Mouse (Mus musculus): Measurements from ENCODE around the gene Gm5798. TPM values are rescaled to one million over a fixed set of nuclear protein-coding genes. Genes with fewer than 3 reads are reported as not detected.
"Not testable (repeated sequence)": the region's sequence is repeated elsewhere in the genome, so short reads cannot be mapped to it uniquely, and the experiment has no call there.

The Gm5798 gene
- polyA plus RNA-seq (2016; fragmentation: Nextera tagmentation; extraction: Ambion mirVana) = not detected in 2 replicates

- H3K4me2 ChIP-seq (replicated peaks); H3K9me3 ChIP-seq; H3K4me1 ChIP-seq; H3K36me3 ChIP-seq; H3K27ac ChIP-seq; H3K9ac ChIP-seq; H3K4me3 ChIP-seq; ATAC-seq (ENCODE audit: low FRiP score, low read depth); H3K27me3 ChIP-seq (replicated peaks): not testable (repeated sequence)
- WGBS = 64% methylated on average over 2 of the region's 2 CpGs
These were observed at the start of gene Gm5798 for GRCm38 (mm10) chr14:41348309-41348708. Gene Gm5798 (plus strand): TSS chr14:41348609.

GRCm38 (mm10) chr14:41386279-41386678 lies 37.9 kb downstream of the Gm5798 start, which contains the start of gene Gm7945:
Gene Gm7945 (minus strand): TSS chr14:41386379.
- not testable (repeated sequence) for H3K9ac ChIP-seq; H3K9me3 ChIP-seq; H3K4me2 ChIP-seq (replicated peaks); H3K27ac ChIP-seq; H3K36me3 ChIP-seq; H3K4me3 ChIP-seq; H3K27me3 ChIP-seq (replicated peaks); ATAC-seq (ENCODE audit: low FRiP score, low read depth); H3K4me1 ChIP-seq
- no CpG with 5 or more reads among the region's 3 CpGs for WGBS

Other genes starting within 250 kb of the Gm5798 start
- not detected in 2 replicates for gene Mat1a, start 243.6 kb upstream of the Gm5798 start, polyA plus RNA-seq (2016; fragmentation: Nextera tagmentation; extraction: Ambion mirVana)
- gene Sftpa1, start 216.8 kb upstream of the Gm5798 start, polyA plus RNA-seq (2016; fragmentation: Nextera tagmentation; extraction: Ambion mirVana) = not detected in 2 replicates
- not detected in 2 replicates for gene Mbl1, start 197.2 kb upstream of the Gm5798 start, polyA plus RNA-seq (2016; fragmentation: Nextera tagmentation; extraction: Ambion mirVana)
- gene Sftpd, start 163.5 kb upstream of the Gm5798 start, polyA plus RNA-seq (2016; fragmentation: Nextera tagmentation; extraction: Ambion mirVana) = not detected in 2 replicates
- 0.10 TPM in 1 of 2 replicates, not detected in the other for gene Gm2832, start 69.8 kb upstream of the Gm5798 start, polyA plus RNA-seq (2016; fragmentation: Nextera tagmentation; extraction: Ambion mirVana)
- not detected in 2 replicates for gene Gm7945, start 37.8 kb downstream of the Gm5798 start, polyA plus RNA-seq (2016; fragmentation: Nextera tagmentation; extraction: Ambion mirVana)
- not detected in 2 replicates for gene Gm6482, start 59.7 kb downstream of the Gm5798 start, polyA plus RNA-seq (2016; fragmentation: Nextera tagmentation; extraction: Ambion mirVana)
- gene Gm7954, start 104.9 kb downstream of the Gm5798 start, polyA plus RNA-seq (2016; fragmentation: Nextera tagmentation; extraction: Ambion mirVana) = not detected in 2 replicates
- not detected in 2 replicates for gene Gm3486, start 140.9 kb downstream of the Gm5798 start, polyA plus RNA-seq (2016; fragmentation: Nextera tagmentation; extraction: Ambion mirVana)
- gene Gm7970, start 207.0 kb downstream of the Gm5798 start, polyA plus RNA-seq (2016; fragmentation: Nextera tagmentation; extraction: Ambion mirVana) = not detected in 2 replicates
- gene 1700049E17Rik2, start 224.6 kb downstream of the Gm5798 start, polyA plus RNA-seq (2016; fragmentation: Nextera tagmentation; extraction: Ambion mirVana) = not detected in 2 replicates

Measured in neural tube, embryonic 12.5 days (tissue).